8 mouse cellular contexts compared by ENCODE assay signal in the genomic region with DNA sequence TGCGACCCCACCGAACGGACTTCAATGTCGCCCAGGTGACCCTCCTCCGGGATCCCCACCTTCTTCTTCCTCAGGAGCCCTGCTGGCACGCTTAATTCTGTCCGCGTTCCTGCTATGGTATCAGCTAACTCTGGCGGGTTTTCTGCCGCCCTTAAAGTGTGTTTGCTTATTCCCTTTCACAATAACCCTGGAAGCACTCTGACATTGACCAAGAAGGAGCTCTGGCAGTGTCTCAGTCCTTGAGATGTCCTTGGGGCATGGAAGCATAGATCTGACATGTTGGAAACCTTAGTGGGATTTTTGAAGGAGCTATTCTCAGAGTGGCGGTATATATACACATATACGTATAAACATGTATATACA. TPM values are rescaled to one million over a fixed set of nuclear protein-coding genes. Genes with fewer than 3 reads are reported as not detected.
DNase-seq lines count a peak whose midpoint lies in the region; ATAC-seq lines count a peak whose summit lies in the region.

No protein-coding gene starts in this region.

- H3K36me3 ChIP-seq in kidney, embryonic 16.5 days (ENCODE audit: insufficient read depth, low read length): peaks cover 8% of the 10 kb centered on the region
- H3K36me3 ChIP-seq in hindbrain, embryonic 13.5 days: peaks cover 17% of the 10 kb centered on the region
- peaks cover 8% of the 10 kb centered on the region; the same call in 1 of the 2 replicates for H3K36me3 ChIP-seq in midbrain, embryonic 14.5 days (ENCODE audit: control insufficient read depth, insufficient read depth, low read length)

- H3K27me3 ChIP-seq in kidney, embryonic 16.5 days (ENCODE audit: insufficient read depth, low read length): no peaks in the 10 kb centered on the region
- H3K27me3 ChIP-seq in hindbrain, embryonic 13.5 days: no peaks in the 10 kb centered on the region
- H3K27me3 ChIP-seq in midbrain, embryonic 14.5 days (ENCODE audit: control insufficient read depth, insufficient read depth, low read length): no peaks in the 10 kb centered on the region

- peak overlapping the region; percentile 80 for H3K9ac ChIP-seq in kidney, embryonic 16.5 days (replicated peaks; ENCODE audit: low read length)
- H3K9ac ChIP-seq in hindbrain, embryonic 13.5 days: peak overlapping the region; percentile 96
- H3K9ac ChIP-seq in midbrain, embryonic 14.5 days (replicated peaks; ENCODE audit: low read length): peak overlapping the region; percentile 96

- peak overlapping the region; percentile 66 for H3K4me2 ChIP-seq in kidney, embryonic 16.5 days (replicated peaks; ENCODE audit: low read depth, low read length)
- peak overlapping the region; percentile 77 for H3K4me2 ChIP-seq in hindbrain, embryonic 13.5 days
- peak overlapping the region; percentile 80 for H3K4me2 ChIP-seq in midbrain, embryonic 14.5 days (ENCODE audit: low read length)

- WGBS in kidney, embryonic 16.5 days: 5% methylated on average over 12 of the region's 12 CpGs
- 4% methylated on average over 12 of the region's 12 CpGs for WGBS in hindbrain, embryonic 13.5 days
- 6% methylated on average over 12 of the region's 12 CpGs for WGBS in midbrain, embryonic 14.5 days

- peaks cover 16% of the 10 kb centered on the region for H3K4me1 ChIP-seq in kidney, embryonic 16.5 days (ENCODE audit: insufficient read depth, low read length)
- H3K4me1 ChIP-seq in hindbrain, embryonic 13.5 days (replicated peaks): peaks cover 32% of the 10 kb centered on the region
- H3K4me1 ChIP-seq in midbrain, embryonic 14.5 days (ENCODE audit: control insufficient read depth, insufficient read depth, low read length): peaks cover 22% of the 10 kb centered on the region

- peak overlapping the region; percentile 69 for H3K4me3 ChIP-seq in kidney, embryonic 16.5 days (ENCODE audit: low read length)
- H3K4me3 ChIP-seq in hindbrain, embryonic 13.5 days: peak overlapping the region; percentile 89
- H3K4me3 ChIP-seq in midbrain, embryonic 14.5 days (replicated peaks; ENCODE audit: low read depth, low read length): peak overlapping the region; percentile 90

- H3K27ac ChIP-seq in kidney, embryonic 16.5 days (ENCODE audit: low read length): peak overlapping the region; percentile 5; the same call in 1 of the 2 replicates
- H3K27ac ChIP-seq in hindbrain, embryonic 13.5 days: peak overlapping the region; percentile 70
- peak overlapping the region; percentile 90 for H3K27ac ChIP-seq in midbrain, embryonic 14.5 days (replicated peaks; ENCODE audit: low read depth, low read length)

- H3K9me3 ChIP-seq in kidney, embryonic 16.5 days (ENCODE audit: low read length): peaks cover 4% of the 10 kb centered on the region; the same call in 1 of the 2 replicates
- no peaks in the 10 kb centered on the region for H3K9me3 ChIP-seq in hindbrain, embryonic 13.5 days
- no peaks in the 10 kb centered on the region for H3K9me3 ChIP-seq in midbrain, embryonic 14.5 days (ENCODE audit: control insufficient read depth, low read length)

- ATAC-seq in kidney, embryonic 16.5 days (ENCODE audit: low FRiP score, low TSS enrichment): peak; percentile 23; the same call in 1 of the 2 replicates
- peak; percentile 31; the same call in 1 of the 2 replicates for ATAC-seq in hindbrain, embryonic 13.5 days (ENCODE audit: low FRiP score)
- no peak for ATAC-seq in midbrain, embryonic 14.5 days (ENCODE audit: low FRiP score, low TSS enrichment)

- DNase-seq in kidney, adult 18-20 months: no peak
- DNase-seq in c-Kit-positive CD71-positive TER-119-negative erythroid progenitor cells, embryonic 14.5 days (ENCODE audit: low read depth): peak; percentile 39
- DNase-seq in midbrain, embryonic 14.5 days: no peak
- no peak for DNase-seq in adrenal gland, postnatal 10 days
- no peak for DNase-seq in adrenal gland, postnatal 25 days
- no peak for DNase-seq in right cerebral cortex, adult 18-20 months

RNA-seq across cellular contexts. Expression of a gene that starts 0.4 kb away (rescaled TPM):
- polyA plus RNA-seq in kidney, embryonic 16.5 days (2015; fragmentation: Nextera tagmentation; extraction: Ambion mirVana): 11.7 and 12.2 TPM in 2 replicates
- 14.9 and 16.5 TPM in 2 replicates for polyA plus RNA-seq in hindbrain, embryonic 13.5 days (2015; fragmentation: Nextera tagmentation; extraction: Ambion mirVana)
- 9.3 and 12.9 TPM in 2 replicates for polyA plus RNA-seq in midbrain, embryonic 14.5 days (2014; fragmentation: Nextera tagmentation; extraction: Ambion mirVana)
- total RNA-seq in adrenal gland, postnatal 10 days (2021): 10 to 100 TPM; 30.8 to 39.4 TPM
- total RNA-seq in adrenal gland, postnatal 25 days (2021): 28.5 and 33.2 TPM in 2 replicates

Comparison
In these comparisons a context has a peak if more than half of its experiments do, and no peak if none do; other contexts are left out.
1. H3K27ac ChIP-seq: peak in every context shown above with its lines; median percentile 90 in midbrain, embryonic 14.5 days; 70 in hindbrain, embryonic 13.5 days; 5 in kidney, embryonic 16.5 days.